Mouse (Mus musculus): ENCODE measurements at regions not wholly inside any gene's neighbourhood (a gene's known extent, or its start where the extent isn't known, plus 50 kb on each side); places are given as distances from the start of the nearest gene placed in this dataset.

- TF ChIP-seq CTCF (IDR thresholded peaks at IDR 0.05; ENCODE audit: borderline replicate concordance, control insufficient read depth, extremely low read depth, insufficient read depth, low read length, poor library complexity) (no peak), POLR2A (IDR thresholded peaks at IDR 0.05; ENCODE audit: control insufficient read depth, extremely low read depth, insufficient read depth, low read length, poor library complexity) (no peak)
Observed at GRCm38 (mm10) chr9:41365251-41365650, 203.8 kb upstream of the Ubash3b start.
